Mouse (Mus musculus) liver, embryonic 12.5 days (tissue): ENCODE measurements around the gene Col12a1. TPM values are rescaled to one million over a fixed set of nuclear protein-coding genes. Genes with fewer than 3 reads are reported as not detected.
A peak's percentile ranks its signal among the peaks of the same experiment; 100 is the strongest.

Source experiments
- ATAC-seq: fragments of 200-750 bp; cut with Nextera tagmentation; 2 replicates; pipeline ENCODE4 v1.8.0; 2017; ENCODE audit warnings: moderate number of reproducible peaks, mild to moderate bottlenecking, moderate library complexity
- H3K27ac ChIP-seq: fragments of 300-500 bp; sonication (generic); 2 replicates; pipeline ENCODE4 v1.5.1; 2016; ENCODE audit warnings: mild to moderate bottlenecking
- H3K27me3 ChIP-seq: fragments of 300-500 bp; sonication (generic); replicated peaks from 2 replicates; pipeline ENCODE4 v1.6.1; 2016; ENCODE audit warnings: mild to moderate bottlenecking, moderate library complexity
- H3K36me3 ChIP-seq: fragments of 300-500 bp; sonication (generic); 2 replicates; pipeline ENCODE4 v1.6.1; 2016; ENCODE audit warnings: mild to moderate bottlenecking, moderate library complexity
- H3K4me1 ChIP-seq: fragments of 300-500 bp; sonication (generic); 2 replicates; pipeline ENCODE4 v1.6.1; 2016
- H3K4me2 ChIP-seq: fragments of 300-500 bp; sonication (generic); 2 replicates; pipeline ENCODE4 v1.6.1; 2016; ENCODE audit warnings: mild to moderate bottlenecking, moderate library complexity
- H3K4me3 ChIP-seq: fragments of 300-500 bp; sonication (generic); 2 replicates; pipeline ENCODE4 v1.5.1; 2016; ENCODE audit warnings: mild to moderate bottlenecking, moderate library complexity
- H3K9ac ChIP-seq: fragments of 300-500 bp; sonication (generic); 2 replicates; pipeline ENCODE4 v1.6.1; 2016; ENCODE audit warnings: mild to moderate bottlenecking, moderate library complexity
- H3K9me3 ChIP-seq: fragments of 300-500 bp; sonication (generic); replicated peaks from 2 replicates; pipeline ENCODE4 v1.6.1; 2016; ENCODE audit warnings: mild to moderate bottlenecking, moderate library complexity
- WGBS: fragments of 180-500 bp; shearing (Covaris S2); methylation state at CpG from one replicate; pipeline ENCODE4 v1.1.7; 2016; ENCODE audit not compliant: insufficient replicate concordance; 5-methylcytosine and 5-hydroxymethylcytosine counted together
- polyA plus RNA-seq: library from polyadenylated mRNA; unstranded; fragments of >200 nt; fragmentation: Nextera tagmentation; extraction: Ambion mirVana; gene quantifications from 2 replicates; pipeline ENCODE4 v1.2.1, GENCODE M21; 2016

Col12a1 gene
- polyA plus RNA-seq, 1 experiment from 2014 or later: 1.4 TPM

- no peaks in the 10 kb centered on the region for H3K36me3 ChIP-seq
- H3K4me3 ChIP-seq: no peak overlapping the region
- H3K4me2 ChIP-seq: no peak overlapping the region
- H3K9ac ChIP-seq: no peak overlapping the region
- no peaks in the 10 kb centered on the region for H3K9me3 ChIP-seq
- no peak overlapping the region for H3K27ac ChIP-seq
- no peaks in the 10 kb centered on the region for H3K27me3 ChIP-seq
- ATAC-seq: peak; percentile 30; the same call in 1 of the 2 replicates
- no peaks in the 10 kb centered on the region for H3K4me1 ChIP-seq
- 12% methylated on average over 3 of the region's 3 CpGs for WGBS
Measured at GRCm38 (mm10) chr9:79617336-79617735, 101.3 kb downstream of the Col12a1 start.

- H3K9ac ChIP-seq: no peak overlapping the region
- no peak overlapping the region for H3K4me3 ChIP-seq
- no peaks in the 10 kb centered on the region for H3K27me3 ChIP-seq
- H3K36me3 ChIP-seq: no peaks in the 10 kb centered on the region
- no peak overlapping the region for H3K4me2 ChIP-seq
- ATAC-seq: no peak
- no peaks in the 10 kb centered on the region for H3K4me1 ChIP-seq
- 74% methylated on average over 5 of the region's 5 CpGs for WGBS
- no peaks in the 10 kb centered on the region for H3K9me3 ChIP-seq
- H3K27ac ChIP-seq: no peak overlapping the region
Measured at GRCm38 (mm10) chr9:79616040-79616439, 102.6 kb downstream of the Col12a1 start.

- Histone ChIP-seq H3K4me3 (no peak overlapping the region), H3K9me3 (no peaks in the 10 kb centered on the region), H3K27me3 (no peaks in the 10 kb centered on the region), H3K9ac (no peak overlapping the region), H3K27ac (no peak overlapping the region), H3K4me1 (no peaks in the 10 kb centered on the region), H3K4me2 (no peak overlapping the region), H3K36me3 (no peaks in the 10 kb centered on the region)
- 66% methylated on average over 6 of the region's 6 CpGs for WGBS
- ATAC-seq: peak; percentile 81
Measured at GRCm38 (mm10) chr9:79610286-79610685, 108.3 kb downstream of the Col12a1 start.

- no peaks in the 10 kb centered on the region for H3K36me3 ChIP-seq
- no peaks in the 10 kb centered on the region for H3K4me1 ChIP-seq
- no peak overlapping the region for H3K9ac ChIP-seq
- 61% methylated on average over 4 of the region's 4 CpGs for WGBS
- H3K27me3 ChIP-seq: no peaks in the 10 kb centered on the region
- H3K9me3 ChIP-seq: no peaks in the 10 kb centered on the region
- no peak overlapping the region for H3K27ac ChIP-seq
- no peak overlapping the region for H3K4me3 ChIP-seq
- no peak for ATAC-seq
- no peak overlapping the region for H3K4me2 ChIP-seq
Measured at GRCm38 (mm10) chr9:79609661-79610060, 109.0 kb downstream of the Col12a1 start.

GRCm38 (mm10) chr9:79608795-79609194, 109.8 kb downstream of the Col12a1 start:
- H3K27ac ChIP-seq: no peak overlapping the region
- ATAC-seq: no peak
- H3K4me2 ChIP-seq: no peak overlapping the region

GRCm38 (mm10) chr9:79608062-79608531, 110.5 kb downstream of the Col12a1 start:
- no peaks in the 10 kb centered on the region for H3K9me3 ChIP-seq
- no peak overlapping the region for H3K9ac ChIP-seq
- H3K36me3 ChIP-seq: no peaks in the 10 kb centered on the region
- H3K4me1 ChIP-seq: no peaks in the 10 kb centered on the region
- WGBS: 43% methylated on average over 4 of the region's 4 CpGs
- no peak overlapping the region for H3K4me3 ChIP-seq
- ATAC-seq: no peak
- H3K27ac ChIP-seq: no peak overlapping the region
- no peak overlapping the region for H3K4me2 ChIP-seq
- no peaks in the 10 kb centered on the region for H3K27me3 ChIP-seq

More at GRCm38 (mm10) chr9:79608795-79609194, 109.8 kb downstream of the Col12a1 start:
- Histone ChIP-seq H3K27me3 (no peaks in the 10 kb centered on the region), H3K9ac (no peak overlapping the region), H3K36me3 (no peaks in the 10 kb centered on the region), H3K4me3 (no peak overlapping the region), H3K4me1 (no peaks in the 10 kb centered on the region), H3K9me3 (no peaks in the 10 kb centered on the region)
- WGBS: 38% methylated on average over 1 of the region's 1 CpGs

GRCm38 (mm10) chr9:79606122-79606521, 112.5 kb downstream of the Col12a1 start:
- ATAC-seq: no peak
- no peaks in the 10 kb centered on the region for H3K9me3 ChIP-seq
- no peak overlapping the region for H3K27ac ChIP-seq
- no peaks in the 10 kb centered on the region for H3K27me3 ChIP-seq
- no peak overlapping the region for H3K4me2 ChIP-seq
- no peaks in the 10 kb centered on the region for H3K4me1 ChIP-seq
- WGBS: 71% methylated on average over 5 of the region's 5 CpGs
- H3K36me3 ChIP-seq: no peaks in the 10 kb centered on the region
- H3K9ac ChIP-seq: no peak overlapping the region
- no peak overlapping the region for H3K4me3 ChIP-seq

- no peaks in the 10 kb centered on the region for H3K4me1 ChIP-seq
- no peak overlapping the region for H3K27ac ChIP-seq
- no peak overlapping the region for H3K4me3 ChIP-seq
- H3K36me3 ChIP-seq: no peaks in the 10 kb centered on the region
- H3K9me3 ChIP-seq: no peaks in the 10 kb centered on the region
- no peak for ATAC-seq
- WGBS: 52% methylated on average over 5 of the region's 5 CpGs
- H3K9ac ChIP-seq: no peak overlapping the region
- no peak overlapping the region for H3K4me2 ChIP-seq
- H3K27me3 ChIP-seq: no peaks in the 10 kb centered on the region
Measured at GRCm38 (mm10) chr9:79605722-79606121, 112.9 kb downstream of the Col12a1 start.

GRCm38 (mm10) chr9:79604546-79604945, 114.1 kb downstream of the Col12a1 start:
- ATAC-seq: no peak
- H3K4me3 ChIP-seq: no peak overlapping the region
- 60% methylated on average over 3 of the region's 3 CpGs for WGBS

GRCm38 (mm10) chr9:79603448-79603847, 115.2 kb downstream of the Col12a1 start:
- no peaks in the 10 kb centered on the region for H3K27me3 ChIP-seq
- no peak overlapping the region for H3K4me2 ChIP-seq
- H3K4me3 ChIP-seq: no peak overlapping the region
- no peaks in the 10 kb centered on the region for H3K4me1 ChIP-seq
- no peaks in the 10 kb centered on the region for H3K36me3 ChIP-seq
- 69% methylated on average over 2 of the region's 2 CpGs for WGBS
- no peak overlapping the region for H3K27ac ChIP-seq
- no peaks in the 10 kb centered on the region for H3K9me3 ChIP-seq
- no peak for ATAC-seq
- H3K9ac ChIP-seq: no peak overlapping the region

More at GRCm38 (mm10) chr9:79604546-79604945, 114.1 kb downstream of the Col12a1 start:
- H3K27me3 ChIP-seq: no peaks in the 10 kb centered on the region
- H3K4me1 ChIP-seq: no peaks in the 10 kb centered on the region
- H3K4me2 ChIP-seq: no peak overlapping the region
- no peak overlapping the region for H3K9ac ChIP-seq
- H3K36me3 ChIP-seq: no peaks in the 10 kb centered on the region
- no peak overlapping the region for H3K27ac ChIP-seq
- no peaks in the 10 kb centered on the region for H3K9me3 ChIP-seq

GRCm38 (mm10) chr9:79600237-79600570, 118.4 kb downstream of the Col12a1 start:
- Histone ChIP-seq H3K36me3 (no peaks in the 10 kb centered on the region), H3K27me3 (no peaks in the 10 kb centered on the region), H3K4me2 (no peak overlapping the region), H3K27ac (no peak overlapping the region), H3K9ac (no peak overlapping the region), H3K4me1 (no peaks in the 10 kb centered on the region), H3K4me3 (no peak overlapping the region), H3K9me3 (no peaks in the 10 kb centered on the region)
- no peak for ATAC-seq
- 78% methylated on average over 3 of the region's 3 CpGs for WGBS

GRCm38 (mm10) chr9:79599395-79600236, 119.0 kb downstream of the Col12a1 start:
- no peaks in the 10 kb centered on the region for H3K9me3 ChIP-seq
- no peak overlapping the region for H3K9ac ChIP-seq
- no peaks in the 10 kb centered on the region for H3K36me3 ChIP-seq
- no peaks in the 10 kb centered on the region for H3K4me1 ChIP-seq
- no peak overlapping the region for H3K27ac ChIP-seq
- H3K27me3 ChIP-seq: no peaks in the 10 kb centered on the region
- no peak for ATAC-seq
- 80% methylated on average over 20 of the region's 20 CpGs for WGBS
- no peak overlapping the region for H3K4me3 ChIP-seq
- H3K4me2 ChIP-seq: no peak overlapping the region
